13 mouse cellular contexts compared by ENCODE assay signal in genomic region chr4:40233062-40233664, GRCm38 (mm10).
"Had no signal": no experiment of that assay in that cellular context is flagged by ENCODE, and none has a peak within 500 bp of the region (broad histone marks: within the 10 kb centered on the region; RNA-seq: fewer than 3 reads in every experiment).

No protein-coding gene starts in this region.

- H3K4me1 ChIP-seq: limb, embryonic 10.5 days; midbrain, embryonic 13.5 days; neural tube, embryonic 15.5 days had no signal

- H3K9ac ChIP-seq: lung, embryonic 14.5 days; midbrain, embryonic 13.5 days; neural tube, embryonic 15.5 days had no signal

- H3K4me3 ChIP-seq: left cerebral cortex, adult 2 months; limb, embryonic 10.5 days; midbrain, embryonic 13.5 days; myocyte; neural tube, embryonic 15.5 days had no signal

- H3K36me3 ChIP-seq: limb, embryonic 10.5 days; midbrain, embryonic 13.5 days; neural tube, embryonic 15.5 days had no signal

- H3K9me3 ChIP-seq: limb, embryonic 10.5 days; midbrain, embryonic 13.5 days; neural tube, embryonic 15.5 days had no signal

- H3K27ac ChIP-seq: left cerebral cortex, adult 2 months; limb, embryonic 10.5 days; macrophage; midbrain, embryonic 13.5 days; neural tube, embryonic 15.5 days had no signal

- DNase-seq: kidney, postnatal 10 days; kidney, postnatal 4 days; lung, embryonic 14.5 days; lung, postnatal 10 days; thymus, adult 2 months; thymus, postnatal 25 days had no signal

- H3K4me2 ChIP-seq: liver, embryonic 11.5 days; lung, embryonic 14.5 days; midbrain, embryonic 13.5 days; neural tube, embryonic 15.5 days had no signal

- H3K27me3 ChIP-seq: midbrain, embryonic 13.5 days; neural tube, embryonic 15.5 days had no signal

- ATAC-seq: midbrain, embryonic 13.5 days had no signal
